Comparison of ENCODE assay signal across 9 mouse cellular contexts in the genomic region with DNA sequence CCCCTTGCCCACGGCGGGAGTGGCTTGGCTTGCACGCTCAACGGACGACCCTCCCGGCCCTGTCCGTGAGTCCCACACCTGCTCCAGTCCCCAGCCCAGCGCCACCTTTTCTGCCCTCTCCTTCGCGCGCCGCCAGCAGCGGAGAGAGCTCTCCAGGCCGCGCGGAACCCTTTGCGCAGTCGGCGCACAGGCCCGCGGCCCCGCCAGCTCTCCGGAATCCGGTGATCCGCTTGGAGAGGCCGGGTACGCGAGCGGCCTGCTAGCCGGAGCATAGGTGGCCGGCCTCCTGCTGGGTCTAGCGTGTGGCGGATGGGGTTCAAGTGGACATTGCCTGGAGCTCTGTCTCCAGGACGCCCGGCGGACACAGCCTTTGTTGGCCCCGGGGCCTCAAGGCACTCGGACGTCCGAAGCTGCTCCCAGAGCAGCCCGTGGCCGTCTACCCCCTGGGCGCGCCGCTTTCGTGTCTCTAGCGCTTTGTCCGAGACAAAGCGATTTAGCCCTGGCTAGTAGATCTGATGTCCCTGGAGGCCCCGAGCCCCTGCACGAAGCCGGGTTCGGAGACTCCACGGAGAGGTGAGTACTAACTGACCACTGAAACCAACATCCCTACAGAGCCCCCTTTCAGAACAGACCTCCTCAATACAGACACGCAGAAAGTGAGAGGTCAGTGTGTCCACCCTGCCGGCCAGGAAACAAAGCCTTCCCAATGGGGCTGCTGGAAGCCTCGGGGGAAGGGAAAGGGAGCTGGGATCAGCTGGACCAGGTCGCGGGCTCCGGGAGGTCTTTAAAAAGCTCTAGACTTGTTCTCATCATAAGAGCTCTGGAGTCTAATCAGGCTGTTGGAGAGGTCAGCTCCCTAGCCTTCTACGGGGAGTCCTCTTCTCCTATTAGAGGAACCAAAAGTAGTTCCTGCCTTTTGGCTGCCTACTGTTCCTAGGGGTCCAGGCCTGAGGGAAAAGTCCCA. TPM values are rescaled to one million over a fixed set of nuclear protein-coding genes. Genes with fewer than 3 reads are reported as not detected.
DNase-seq lines count a peak whose midpoint lies in the region.
"Had no signal": no experiment of that assay in that cellular context is flagged by ENCODE, and none has a peak within 500 bp of the region (broad histone marks: within the 10 kb centered on the region; RNA-seq: fewer than 3 reads in every experiment).

No protein-coding gene starts in this region.

- DNase-seq in cerebellum, adult 18-20 months: peak; percentile 59 to 76
- DNase-seq in cerebellum, adult 11-12 months: no peak
- DNase-seq in right cerebral cortex, postnatal 4 days: peak; percentile 62
- DNase-seq in right cerebral cortex, postnatal 36 days (ENCODE audit: low spot score in 2 of 2): no peak
- no peak for DNase-seq in hindbrain, embryonic 10.5 days (ENCODE audit: low spot score)
- DNase-seq in lung, postnatal 10 days: peak; percentile 17
- DNase-seq in spleen, adult 12 weeks (ENCODE audit: low spot score): no peak
- DNase-seq in left cerebral cortex, postnatal 25 days (ENCODE audit: low spot score in 2 of 2): no peak

- 2% methylated on average over 61 of the region's 61 CpGs for WGBS in hindbrain, embryonic 10.5 days

- H3K4me3 ChIP-seq in hindbrain, embryonic 10.5 days: peak overlapping the region; percentile 68

- intact Hi-C loops in left cerebral cortex, postnatal 25 days (cut with DNase I): no loop called here

- H3K4me1 ChIP-seq in hindbrain, embryonic 10.5 days (replicated peaks): peaks cover 51% of the 10 kb centered on the region

- H3K9me3 ChIP-seq in hindbrain, embryonic 10.5 days: no peaks in the 10 kb centered on the region

- peaks cover 37% of the 10 kb centered on the region for H3K36me3 ChIP-seq in hindbrain, embryonic 10.5 days

- peak overlapping the region; percentile 93 for H3K27ac ChIP-seq in hindbrain, embryonic 10.5 days

- H3K27me3 ChIP-seq in hindbrain, embryonic 10.5 days (ENCODE audit: insufficient read depth, poor library complexity, severe bottlenecking): peaks cover 49% of the 10 kb centered on the region

RNA-seq across cellular contexts. Expression of gene Dpysl4, which starts 0.7 kb away (rescaled TPM):
- 122 and 257 TPM in 2 replicates for polyA plus RNA-seq in hindbrain, embryonic 10.5 days (2016; fragmentation: Nextera tagmentation; extraction: Ambion mirVana)
- 10 to 100 TPM; 57.7 to 62.6 TPM for total RNA-seq in left cerebral cortex, postnatal 25 days (2021)
- total RNA-seq: common myeloid progenitor, adult 5-6 weeks had no signal

Comparison
In these comparisons a context has a peak if more than half of its experiments do, and no peak if none do; other contexts are left out.
1. DNase-seq: peak in cerebellum, adult 18-20 months (2 of 2), right cerebral cortex, postnatal 4 days (single experiment) and lung, postnatal 10 days (single experiment); none in cerebellum, adult 11-12 months (single experiment), right cerebral cortex, postnatal 36 days (0 of 2), hindbrain, embryonic 10.5 days (single experiment), spleen, adult 12 weeks (single experiment) and left cerebral cortex, postnatal 25 days (0 of 2).